Mouse (Mus musculus): ENCODE data around the gene Dock2. TPM values are rescaled to one million over a fixed set of nuclear protein-coding genes. Genes with fewer than 3 reads are reported as not detected.

The Dock2 gene
- polyA plus RNA-seq, 1 experiment from 2014 or later, result 0.53 TPM

DNA sequence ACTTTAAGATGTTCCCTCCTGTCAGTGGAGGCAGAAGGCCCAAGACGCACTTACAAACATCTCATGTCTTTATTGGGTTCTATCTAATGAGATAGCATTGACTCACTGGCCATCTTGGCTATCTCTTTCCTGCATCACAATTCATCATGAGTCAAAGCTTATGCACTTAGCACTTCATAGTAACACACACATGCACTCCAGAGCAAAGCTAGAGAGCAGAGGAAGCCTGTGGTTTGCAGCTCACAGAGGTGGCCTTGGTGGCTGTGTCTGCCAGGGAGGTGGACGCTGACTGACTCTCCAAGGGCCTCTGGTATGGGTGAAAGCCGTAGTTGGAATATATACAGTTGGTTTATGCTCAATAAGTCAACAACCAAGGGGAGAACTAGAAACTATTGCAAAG, 387.9 kb downstream of the Dock2 start:
- H3K4me3 ChIP-seq (ENCODE audit: low read depth, low read length), result no peak overlapping the region
- H3K36me3 ChIP-seq (replicated peaks; ENCODE audit: control insufficient read depth, insufficient read depth, low read depth, low read length), result no peaks in the 10 kb centered on the region
- no peak overlapping the region for H3K4me2 ChIP-seq (ENCODE audit: low read depth, low read length)
- H3K4me1 ChIP-seq (ENCODE audit: control insufficient read depth, insufficient read depth, low read length), result no peaks in the 10 kb centered on the region
- H3K27ac ChIP-seq (replicated peaks; ENCODE audit: low read depth, low read length), result no peak overlapping the region
- DNase-seq (ENCODE audit: low spot score) (no peak), ATAC-seq (replicated peaks; ENCODE audit: insufficient number of reproducible peaks, low FRiP score, low TSS enrichment, low read depth) (no peak)
- 87% methylated on average over 3 of the region's 3 CpGs for WGBS
- no peaks in the 10 kb centered on the region for H3K9me3 ChIP-seq (replicated peaks; ENCODE audit: control insufficient read depth, low read length)
- H3K27me3 ChIP-seq (ENCODE audit: control insufficient read depth, insufficient read depth, low read length), result no peaks in the 10 kb centered on the region
- H3K9ac ChIP-seq (replicated peaks; ENCODE audit: low read length), result no peak overlapping the region

DNA sequence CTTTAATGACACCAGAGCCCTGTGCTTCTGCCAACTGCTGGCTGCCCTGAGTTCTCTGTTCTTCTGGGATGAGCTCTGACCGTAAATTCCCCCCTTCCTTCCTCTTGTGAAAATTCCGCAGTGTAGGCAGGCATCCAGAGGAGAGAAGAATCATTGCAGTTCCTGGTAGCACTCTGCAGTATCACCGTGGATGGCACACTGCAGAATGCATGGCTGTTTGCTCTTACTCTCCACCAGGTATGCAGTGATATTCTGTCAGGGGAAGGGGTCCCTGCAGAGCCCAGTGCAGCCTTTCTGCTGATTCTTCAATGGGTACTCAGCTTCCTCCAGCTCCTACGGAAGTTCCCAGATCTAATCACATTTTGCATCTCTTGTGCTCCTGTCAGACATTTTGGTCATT, 391.6 kb downstream of the Dock2 start:
- 54% methylated on average over 4 of the region's 4 CpGs for WGBS

DNA sequence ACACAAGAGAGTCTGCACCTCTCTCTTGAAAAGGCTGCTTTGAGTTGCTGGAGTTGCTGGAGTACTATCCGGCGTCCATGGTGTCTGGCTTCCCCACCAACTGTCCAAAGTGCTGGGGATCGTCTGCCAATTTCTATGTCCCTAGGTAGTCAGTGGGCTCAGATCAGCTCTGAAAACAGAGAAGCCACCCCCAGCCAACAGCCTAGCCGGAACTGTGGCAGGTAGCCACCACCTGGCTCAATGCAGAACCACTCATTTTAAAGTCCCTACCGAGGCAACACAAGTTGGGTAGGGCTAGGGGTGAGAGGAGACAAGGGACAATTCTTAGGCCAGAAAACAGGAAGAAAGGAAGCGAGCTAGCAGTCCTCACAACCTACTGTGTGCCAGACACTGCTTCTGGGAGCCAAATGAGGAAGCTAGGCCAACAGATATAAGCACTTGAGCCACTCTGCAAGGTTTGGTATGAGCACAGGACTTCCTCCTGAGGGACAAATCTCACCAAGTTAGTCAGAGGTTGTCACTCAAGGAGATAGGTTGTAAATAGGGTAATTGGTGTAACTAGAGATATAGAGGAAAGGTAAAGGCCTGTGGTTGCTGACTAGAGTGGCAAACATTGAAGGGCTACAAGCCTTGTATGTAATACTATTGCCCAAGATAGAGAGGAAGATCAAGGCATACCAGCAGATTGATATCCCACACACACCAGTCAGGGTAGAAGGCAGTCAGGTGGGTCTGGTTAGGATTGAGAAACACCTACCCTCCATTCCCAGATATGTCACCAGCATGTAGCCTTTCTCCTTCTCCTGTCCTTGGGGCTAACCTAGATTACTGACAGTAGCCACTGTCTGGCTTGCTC, 394.2 kb downstream of the Dock2 start:
- no peaks in the 10 kb centered on the region for H3K4me1 ChIP-seq (ENCODE audit: control insufficient read depth, insufficient read depth, low read length)
- no peak overlapping the region for H3K9ac ChIP-seq (replicated peaks; ENCODE audit: low read length)
- ATAC-seq (replicated peaks; ENCODE audit: insufficient number of reproducible peaks, low FRiP score, low TSS enrichment, low read depth), result no peak
- H3K4me2 ChIP-seq (ENCODE audit: low read depth, low read length), result no peak overlapping the region
- no peaks in the 10 kb centered on the region for H3K36me3 ChIP-seq (replicated peaks; ENCODE audit: control insufficient read depth, insufficient read depth, low read depth, low read length)
- H3K27ac ChIP-seq (replicated peaks; ENCODE audit: low read depth, low read length), result no peak overlapping the region
- no peak for DNase-seq (ENCODE audit: low spot score)
- no peaks in the 10 kb centered on the region for H3K27me3 ChIP-seq (ENCODE audit: control insufficient read depth, insufficient read depth, low read length)
- 85% methylated on average over 6 of the region's 6 CpGs for WGBS
- H3K9me3 ChIP-seq (replicated peaks; ENCODE audit: control insufficient read depth, low read length), result no peaks in the 10 kb centered on the region
- H3K4me3 ChIP-seq (ENCODE audit: low read depth, low read length), result no peak overlapping the region

More for the DNA sequence above, 391.6 kb downstream of the Dock2 start:
- ATAC-seq (replicated peaks; ENCODE audit: insufficient number of reproducible peaks, low FRiP score, low TSS enrichment, low read depth), result no peak
- Histone ChIP-seq H3K4me2 (ENCODE audit: low read depth, low read length) (no peak overlapping the region), H3K4me3 (ENCODE audit: low read depth, low read length) (no peak overlapping the region), H3K27me3 (ENCODE audit: control insufficient read depth, insufficient read depth, low read length) (no peaks in the 10 kb centered on the region), H3K9me3 (replicated peaks; ENCODE audit: control insufficient read depth, low read length) (no peaks in the 10 kb centered on the region), H3K36me3 (replicated peaks; ENCODE audit: control insufficient read depth, insufficient read depth, low read depth, low read length) (no peaks in the 10 kb centered on the region), H3K9ac (replicated peaks; ENCODE audit: low read length) (no peak overlapping the region), H3K27ac (replicated peaks; ENCODE audit: low read depth, low read length) (no peak overlapping the region), H3K4me1 (ENCODE audit: control insufficient read depth, insufficient read depth, low read length) (no peaks in the 10 kb centered on the region)
- no peak for DNase-seq (ENCODE audit: low spot score)

DNA sequence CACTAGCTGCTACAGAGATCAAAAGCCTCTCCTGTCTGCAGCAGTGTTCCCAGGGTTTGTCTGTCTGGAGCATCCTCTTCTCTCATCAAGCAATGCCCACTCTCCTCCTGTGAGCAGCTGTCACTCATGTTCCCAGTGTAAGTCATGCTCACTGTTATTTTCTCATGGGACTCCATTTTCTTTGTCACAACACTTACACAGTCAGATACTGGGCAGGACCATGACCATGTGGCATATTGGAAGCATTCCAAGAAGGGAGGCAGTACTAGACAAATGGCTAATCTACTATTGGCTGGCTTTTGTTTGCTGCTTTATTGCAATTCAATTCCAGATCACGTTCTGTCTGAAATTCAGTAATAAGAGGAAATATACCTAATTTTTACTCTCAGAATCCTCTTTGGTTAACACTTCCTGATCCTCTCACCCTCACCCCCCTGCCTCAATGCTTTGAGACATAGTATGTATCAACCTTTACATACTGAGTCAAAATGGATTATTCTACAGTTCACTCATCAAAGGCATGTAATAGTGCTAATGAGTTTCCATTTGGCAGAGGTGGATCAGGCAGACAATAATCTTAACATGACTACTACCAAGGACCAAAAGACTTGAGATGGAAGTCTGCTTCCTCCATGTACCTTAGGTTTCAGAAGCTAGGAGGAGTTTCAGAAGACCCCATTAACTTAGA, 398.5 kb downstream of the Dock2 start:
- H3K9ac ChIP-seq (replicated peaks; ENCODE audit: low read length), result no peak overlapping the region
- H3K27me3 ChIP-seq (ENCODE audit: control insufficient read depth, insufficient read depth, low read length), result no peaks in the 10 kb centered on the region
- no peak overlapping the region for H3K27ac ChIP-seq (replicated peaks; ENCODE audit: low read depth, low read length)
- H3K4me2 ChIP-seq (ENCODE audit: low read depth, low read length), result no peak overlapping the region
- ATAC-seq (replicated peaks; ENCODE audit: insufficient number of reproducible peaks, low FRiP score, low TSS enrichment, low read depth) (no peak), DNase-seq (ENCODE audit: low spot score) (no peak)
- 67% methylated on average over 1 of the region's 1 CpGs for WGBS
- H3K36me3 ChIP-seq (replicated peaks; ENCODE audit: control insufficient read depth, insufficient read depth, low read depth, low read length), result no peaks in the 10 kb centered on the region
- H3K9me3 ChIP-seq (replicated peaks; ENCODE audit: control insufficient read depth, low read length), result no peaks in the 10 kb centered on the region
- H3K4me1 ChIP-seq (ENCODE audit: control insufficient read depth, insufficient read depth, low read length), result no peaks in the 10 kb centered on the region
- no peak overlapping the region for H3K4me3 ChIP-seq (ENCODE audit: low read depth, low read length)

DNA sequence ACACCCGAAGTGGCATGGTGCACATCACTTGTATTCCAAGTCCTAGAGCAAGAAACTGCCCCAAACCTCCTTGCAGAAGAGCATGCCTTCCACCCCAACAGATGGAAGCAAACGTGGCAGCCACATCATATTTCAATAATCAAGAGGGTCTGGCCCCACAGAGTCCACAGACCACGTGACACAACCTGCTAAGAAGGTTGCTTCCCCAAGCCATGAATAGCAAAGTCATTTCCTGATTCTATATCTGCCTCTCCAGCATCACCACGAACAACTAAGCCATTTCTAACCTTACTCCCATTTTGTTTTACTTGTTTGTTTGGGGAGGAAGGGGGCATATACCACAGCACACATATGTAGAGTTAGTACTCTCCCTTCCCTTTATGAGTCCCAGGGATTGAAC, 399.5 kb downstream of the Dock2 start:
- no peaks in the 10 kb centered on the region for H3K36me3 ChIP-seq (replicated peaks; ENCODE audit: control insufficient read depth, insufficient read depth, low read depth, low read length)
- no peak overlapping the region for H3K9ac ChIP-seq (replicated peaks; ENCODE audit: low read length)
- DNase-seq (ENCODE audit: low spot score), result no peak
- H3K4me1 ChIP-seq (ENCODE audit: control insufficient read depth, insufficient read depth, low read length), result no peaks in the 10 kb centered on the region
- WGBS, result 75% methylated on average over 4 of the region's 4 CpGs
- no peaks in the 10 kb centered on the region for H3K9me3 ChIP-seq (replicated peaks; ENCODE audit: control insufficient read depth, low read length)
- no peak overlapping the region for H3K4me2 ChIP-seq (ENCODE audit: low read depth, low read length)
- no peak overlapping the region for H3K4me3 ChIP-seq (ENCODE audit: low read depth, low read length)
- H3K27me3 ChIP-seq (ENCODE audit: control insufficient read depth, insufficient read depth, low read length), result no peaks in the 10 kb centered on the region
- no peak for ATAC-seq (replicated peaks; ENCODE audit: insufficient number of reproducible peaks, low FRiP score, low TSS enrichment, low read depth)
- H3K27ac ChIP-seq (replicated peaks; ENCODE audit: low read depth, low read length), result no peak overlapping the region

DNA sequence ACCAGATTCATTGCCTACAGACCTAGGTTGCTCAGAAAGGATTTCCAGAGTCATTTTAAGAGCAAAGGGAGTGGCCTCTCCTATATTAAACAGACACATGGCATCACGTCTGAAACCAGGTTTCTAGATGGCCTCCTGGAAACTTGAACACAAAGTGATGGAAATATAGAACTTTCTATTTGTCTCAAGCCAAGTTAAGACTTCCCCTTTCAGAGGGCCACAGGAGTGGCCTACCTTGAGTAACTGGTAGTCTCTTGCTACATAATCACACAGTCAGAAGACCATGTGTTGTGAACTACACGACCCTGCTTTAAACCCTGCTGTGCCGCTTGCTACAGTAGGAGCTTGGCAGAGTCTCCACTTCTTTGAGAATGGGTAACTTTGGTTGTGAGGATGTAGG, 400.2 kb downstream of the Dock2 start:
- Histone ChIP-seq H3K9ac (replicated peaks; ENCODE audit: low read length) (no peak overlapping the region), H3K4me2 (ENCODE audit: low read depth, low read length) (no peak overlapping the region), H3K36me3 (replicated peaks; ENCODE audit: control insufficient read depth, insufficient read depth, low read depth, low read length) (no peaks in the 10 kb centered on the region), H3K4me3 (ENCODE audit: low read depth, low read length) (no peak overlapping the region), H3K4me1 (ENCODE audit: control insufficient read depth, insufficient read depth, low read length) (no peaks in the 10 kb centered on the region), H3K9me3 (replicated peaks; ENCODE audit: control insufficient read depth, low read length) (no peaks in the 10 kb centered on the region), H3K27me3 (ENCODE audit: control insufficient read depth, insufficient read depth, low read length) (no peaks in the 10 kb centered on the region), H3K27ac (replicated peaks; ENCODE audit: low read depth, low read length) (no peak overlapping the region)
- no peak for ATAC-seq (replicated peaks; ENCODE audit: insufficient number of reproducible peaks, low FRiP score, low TSS enrichment, low read depth)
- 86% methylated on average over 3 of the region's 3 CpGs for WGBS
- DNase-seq (ENCODE audit: low spot score), result no peak

DNA sequence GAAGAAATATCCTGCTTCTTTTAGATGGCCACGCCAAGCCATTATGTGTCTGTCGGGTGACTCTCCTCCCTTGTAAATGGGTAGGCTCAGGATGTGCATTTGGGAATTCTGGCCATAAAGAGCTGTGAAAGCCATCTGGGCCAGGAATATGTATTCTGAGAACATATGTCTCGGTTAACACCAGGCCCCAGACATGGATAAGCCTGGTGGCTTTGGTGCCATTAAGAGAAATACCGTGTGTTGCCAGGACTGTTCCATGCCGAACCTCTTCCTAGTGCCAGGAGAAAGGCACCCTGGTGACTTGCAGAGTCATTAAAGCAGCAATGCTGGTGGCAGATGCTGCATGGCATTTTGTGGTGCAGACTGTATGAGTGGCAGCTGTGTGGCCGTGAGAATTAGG, 406.0 kb downstream of the Dock2 start:
- no peak for ATAC-seq (replicated peaks; ENCODE audit: insufficient number of reproducible peaks, low FRiP score, low TSS enrichment, low read depth)
- Histone ChIP-seq H3K4me1 (ENCODE audit: control insufficient read depth, insufficient read depth, low read length) (no peaks in the 10 kb centered on the region), H3K4me3 (ENCODE audit: low read depth, low read length) (no peak overlapping the region), H3K4me2 (ENCODE audit: low read depth, low read length) (no peak overlapping the region), H3K9me3 (replicated peaks; ENCODE audit: control insufficient read depth, low read length) (no peaks in the 10 kb centered on the region), H3K27ac (replicated peaks; ENCODE audit: low read depth, low read length) (no peak overlapping the region), H3K36me3 (replicated peaks; ENCODE audit: control insufficient read depth, insufficient read depth, low read depth, low read length) (no peaks in the 10 kb centered on the region), H3K9ac (replicated peaks; ENCODE audit: low read length) (no peak overlapping the region), H3K27me3 (ENCODE audit: control insufficient read depth, insufficient read depth, low read length) (no peaks in the 10 kb centered on the region)
- WGBS, result 81% methylated on average over 6 of the region's 6 CpGs
- DNase-seq (ENCODE audit: low spot score), result no peak

DNA sequence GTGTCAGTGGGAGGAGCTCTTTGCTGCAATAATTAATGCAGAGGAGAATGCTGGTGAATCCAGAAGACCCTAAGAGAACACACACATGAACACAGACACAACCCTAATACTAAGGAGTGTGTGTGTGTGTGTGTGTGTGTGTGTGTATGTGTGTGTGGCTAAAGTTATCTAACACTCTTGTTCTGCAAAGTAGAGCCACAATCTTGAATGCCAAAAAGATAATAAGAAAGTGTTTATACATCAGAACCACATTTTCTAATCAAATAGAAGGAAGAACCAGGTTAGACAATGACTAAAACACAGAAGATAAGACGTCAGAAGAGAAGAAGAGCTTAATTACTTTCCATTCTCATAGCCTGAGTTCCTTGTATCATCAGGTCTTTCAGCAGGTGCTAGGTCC, 408.1 kb downstream of the Dock2 start:
- Histone ChIP-seq H3K4me3 (ENCODE audit: low read depth, low read length) (no peak overlapping the region), H3K27ac (replicated peaks; ENCODE audit: low read depth, low read length) (no peak overlapping the region), H3K27me3 (ENCODE audit: control insufficient read depth, insufficient read depth, low read length) (no peaks in the 10 kb centered on the region), H3K9me3 (replicated peaks; ENCODE audit: control insufficient read depth, low read length) (no peaks in the 10 kb centered on the region), H3K36me3 (replicated peaks; ENCODE audit: control insufficient read depth, insufficient read depth, low read depth, low read length) (no peaks in the 10 kb centered on the region), H3K9ac (replicated peaks; ENCODE audit: low read length) (no peak overlapping the region), H3K4me1 (ENCODE audit: control insufficient read depth, insufficient read depth, low read length) (no peaks in the 10 kb centered on the region), H3K4me2 (ENCODE audit: low read depth, low read length) (no peak overlapping the region)
- DNase-seq (ENCODE audit: low spot score) (no peak), ATAC-seq (replicated peaks; ENCODE audit: insufficient number of reproducible peaks, low FRiP score, low TSS enrichment, low read depth) (no peak)
- WGBS, result 80% methylated on average over 1 of the region's 1 CpGs

All from embryonic facial prominence, embryonic 11.5 days (tissue).